Mouse (Mus musculus) WW6 (cell line): ENCODE measurements around the gene Cd180.

Experiments
- DNase-seq: peaks from one replicate; pipeline ENCODE4 v3.0.0-alpha.2; 2013; ENCODE audit warnings: low read depth, low spot score

Gene Cd180

GRCm38 (mm10) chr13:102778859-102779258 lies 85.5 kb downstream of the Cd180 start:
- DNase-seq = no peak

GRCm38 (mm10) chr13:102779275-102779674 lies 85.9 kb downstream of the Cd180 start:
- DNase-seq = no peak

GRCm38 (mm10) chr13:102783531-102784310 lies 90.4 kb downstream of the Cd180 start:
- no peak for DNase-seq

GRCm38 (mm10) chr13:102786666-102787230 lies 93.4 kb downstream of the Cd180 start:
- DNase-seq = no peak
